Mouse (Mus musculus) forebrain, embryonic 16.5 days (tissue): ENCODE data around the gene Gm13723. TPM values are rescaled to one million over a fixed set of nuclear protein-coding genes. Genes with fewer than 3 reads are reported as not detected.

ENCODE experiments used
- ATAC-seq: fragments of 200-750 bp; cut with Nextera tagmentation; 2 replicates; pipeline ENCODE4 v1.8.0; 2017; ENCODE audit warnings: mild to moderate bottlenecking, moderate library complexity
- H3K27ac ChIP-seq: fragments of 300-500 bp; sonication (generic); 2 replicates; pipeline ENCODE4 v1.5.1; 2014; ENCODE audit warnings: low read length, control low read depth
- H3K27me3 ChIP-seq: fragments of 300-500 bp; sonication (generic); replicated peaks from 2 replicates; pipeline ENCODE4 v1.6.1; 2014; ENCODE audit warnings: low read length; ENCODE audit not compliant: control insufficient read depth, insufficient read depth
- H3K36me3 ChIP-seq: fragments of 300-500 bp; sonication (generic); 2 replicates; pipeline ENCODE4 v1.6.1; 2014; ENCODE audit not compliant: control insufficient read depth, insufficient read depth
- H3K4me1 ChIP-seq: fragments of 300-500 bp; sonication (generic); replicated peaks from 2 replicates; pipeline ENCODE4 v1.6.1; 2014; ENCODE audit warnings: low read length; ENCODE audit not compliant: control insufficient read depth, insufficient read depth
- H3K4me2 ChIP-seq: fragments of 300-500 bp; sonication (generic); 2 replicates; pipeline ENCODE4 v1.6.1; 2014; ENCODE audit warnings: mild to moderate bottlenecking, low read length, control low read depth
- H3K4me3 ChIP-seq: fragments of 300-500 bp; sonication (generic); replicated peaks from 2 replicates; pipeline ENCODE4 v1.5.1; 2014; ENCODE audit warnings: mild to moderate bottlenecking, low read length, control low read depth
- H3K9ac ChIP-seq: fragments of 300-500 bp; sonication (generic); replicated peaks from 2 replicates; pipeline ENCODE4 v1.6.1; 2014; ENCODE audit warnings: low read depth, low read length, control low read depth
- H3K9me3 ChIP-seq: fragments of 300-500 bp; sonication (generic); 2 replicates; pipeline ENCODE4 v1.6.1; 2016; ENCODE audit warnings: low read length; ENCODE audit not compliant: control insufficient read depth
- WGBS: fragments of 180-500 bp; shearing (Covaris S2); extraction: QIAGEN DNeasy Blood & Tissue Kit; methylation state at CpG from one replicate; pipeline ENCODE4 v1.1.7; 2014; 5-methylcytosine and 5-hydroxymethylcytosine counted together
- polyA plus RNA-seq: library from polyadenylated mRNA; unstranded; fragments of >200 nt; fragmentation: Nextera tagmentation; extraction: Ambion mirVana; gene quantifications from 2 replicates; pipeline ENCODE4 v1.2.1, GENCODE M21; 2015

Gene Gm13723
- not detected in 2 replicates for polyA plus RNA-seq

GRCm38 (mm10) chr2:86874702-86875101 lies at the start of gene Gm13723:
Gm13723 (minus strand) TSS chr2:86874802.
- no peaks in the 10 kb centered on the region for H3K27me3 ChIP-seq
- H3K9me3 ChIP-seq, result no peaks in the 10 kb centered on the region
- 67% methylated on average over 1 of the region's 1 CpGs for WGBS
- H3K4me2 ChIP-seq, result no peak within 1 kb of the TSS
- no peak within 1 kb of the TSS for H3K9ac ChIP-seq
- no peak within 1 kb of the TSS for H3K4me3 ChIP-seq
- no peak for ATAC-seq
- H3K4me1 ChIP-seq, result no peaks in the 10 kb centered on the region
- H3K36me3 ChIP-seq, result no peaks in the 10 kb centered on the region
- no peak within 1 kb of the TSS for H3K27ac ChIP-seq

- ATAC-seq, result no peak
- Histone ChIP-seq H3K4me1 (no peaks in the 10 kb centered on the region), H3K36me3 (no peaks in the 10 kb centered on the region), H3K4me3 (no peak overlapping the region), H3K9ac (no peak overlapping the region), H3K27ac (no peak overlapping the region), H3K9me3 (no peaks in the 10 kb centered on the region), H3K4me2 (no peak overlapping the region), H3K27me3 (no peaks in the 10 kb centered on the region)
- 88% methylated on average over 2 of the region's 2 CpGs for WGBS
These were observed 31.0 kb upstream of the Gm13723 start for GRCm38 (mm10) chr2:86905647-86906046.

- Histone ChIP-seq H3K9ac (no peak within 1 kb of the TSS), H3K4me1 (no peaks in the 10 kb centered on the region), H3K36me3 (no peaks in the 10 kb centered on the region), H3K4me3 (no peak within 1 kb of the TSS), H3K27ac (no peak within 1 kb of the TSS), H3K4me2 (no peak within 1 kb of the TSS), H3K9me3 (no peaks in the 10 kb centered on the region), H3K27me3 (no peaks in the 10 kb centered on the region)
- no peak for ATAC-seq
- whole genome bisulfite sequencing, result 92% methylated on average over 1 of the region's 1 CpGs
These were observed 17.5 kb upstream of the Gm13723 start, which contains the start of gene Olfr1097 for GRCm38 (mm10) chr2:86892116-86892515. Olfr1097 (minus strand) TSS chr2:86892216.

- Histone ChIP-seq H3K9ac (no peak within 1 kb of the TSS), H3K4me3 (no peak within 1 kb of the TSS), H3K4me1 (no peaks in the 10 kb centered on the region), H3K9me3 (no peaks in the 10 kb centered on the region), H3K36me3 (no peaks in the 10 kb centered on the region), H3K4me2 (no peak within 1 kb of the TSS), H3K27ac (no peak within 1 kb of the TSS), H3K27me3 (no peaks in the 10 kb centered on the region)
- WGBS, result 91% methylated on average over 3 of the region's 3 CpGs
- ATAC-seq, result no peak
These were observed 23.0 kb downstream of the Gm13723 start, which contains the start of gene Olfr1095 for GRCm38 (mm10) chr2:86851596-86851995. Olfr1095 (minus strand) TSS chr2:86851696.

GRCm38 (mm10) chr2:86824363-86824762 lies 50.2 kb downstream of the Gm13723 start, which contains the start of gene Olfr1094:
Olfr1094 (plus strand) TSS chr2:86824663.
- H3K4me3 ChIP-seq, result no peak within 1 kb of the TSS
- no peaks in the 10 kb centered on the region for H3K9me3 ChIP-seq
- H3K4me2 ChIP-seq, result no peak within 1 kb of the TSS
- H3K27me3 ChIP-seq, result no peaks in the 10 kb centered on the region
- no peak within 1 kb of the TSS for H3K9ac ChIP-seq
- H3K4me1 ChIP-seq, result no peaks in the 10 kb centered on the region
- H3K27ac ChIP-seq, result no peak within 1 kb of the TSS
- no peak for ATAC-seq
- H3K36me3 ChIP-seq, result no peaks in the 10 kb centered on the region

Other genes starting within 250 kb of the Gm13723 start
- not detected in 2 replicates for gene Olfr1084, start 235.1 kb downstream of the Gm13723 start, polyA plus RNA-seq
- not detected in 2 replicates for gene Olfr1085, start 212.8 kb downstream of the Gm13723 start, polyA plus RNA-seq
- gene Olfr1086, start 194.7 kb downstream of the Gm13723 start, polyA plus RNA-seq, result not detected in 2 replicates
- not detected in 2 replicates for gene Olfr1087, start 176.4 kb downstream of the Gm13723 start, polyA plus RNA-seq
- gene Olfr1089, start 141.1 kb downstream of the Gm13723 start, polyA plus RNA-seq, result not detected in 2 replicates
- not detected in 2 replicates for gene Olfr1090, start 115.8 kb downstream of the Gm13723 start, polyA plus RNA-seq
- not detected in 2 replicates for gene Olfr1093, start 92.3 kb downstream of the Gm13723 start, polyA plus RNA-seq
- gene Olfr141, start 64.8 kb downstream of the Gm13723 start, polyA plus RNA-seq, result not detected in 2 replicates
- not detected in 2 replicates for gene Olfr1094, start 50.1 kb downstream of the Gm13723 start, polyA plus RNA-seq
- gene Olfr1095, start 23.1 kb downstream of the Gm13723 start, polyA plus RNA-seq, result not detected in 2 replicates
- gene Olfr1097, start 17.4 kb upstream of the Gm13723 start, polyA plus RNA-seq, result not detected in 2 replicates
- not detected in 2 replicates for gene Olfr1098, start 49.7 kb upstream of the Gm13723 start, polyA plus RNA-seq
- gene Olfr1099, start 85.9 kb upstream of the Gm13723 start, polyA plus RNA-seq, result not detected in 2 replicates
- not detected in 2 replicates for gene Olfr1100, start 105.2 kb upstream of the Gm13723 start, polyA plus RNA-seq
- not detected in 2 replicates for gene Olfr1101, start 116.4 kb upstream of the Gm13723 start, polyA plus RNA-seq
- gene Olfr1102, start 123.6 kb upstream of the Gm13723 start, polyA plus RNA-seq, result not detected in 2 replicates
- not detected in 2 replicates for gene Olfr1104, start 152.3 kb upstream of the Gm13723 start, polyA plus RNA-seq
- gene Olfr1105, start 161.7 kb upstream of the Gm13723 start, polyA plus RNA-seq, result not detected in 2 replicates
- gene Olfr1106, start 177.5 kb upstream of the Gm13723 start, polyA plus RNA-seq, result not detected in 2 replicates
- not detected in 2 replicates for gene Olfr1107, start 201.0 kb upstream of the Gm13723 start, polyA plus RNA-seq
- gene Olfr1109, start 221.2 kb upstream of the Gm13723 start, polyA plus RNA-seq, result not detected in 2 replicates
- not detected in 2 replicates for gene Olfr259, start 239.8 kb upstream of the Gm13723 start, polyA plus RNA-seq